Mouse (Mus musculus): Measurements from ENCODE around the gene Tmem72. TPM values are rescaled to one million over a fixed set of nuclear protein-coding genes. Genes with fewer than 3 reads are reported as not detected.

Gene Tmem72
- under 1 TPM; 0.04 to 0.05 TPM for polyA plus RNA-seq (2017; shearing (Covaris generic))

DNA sequence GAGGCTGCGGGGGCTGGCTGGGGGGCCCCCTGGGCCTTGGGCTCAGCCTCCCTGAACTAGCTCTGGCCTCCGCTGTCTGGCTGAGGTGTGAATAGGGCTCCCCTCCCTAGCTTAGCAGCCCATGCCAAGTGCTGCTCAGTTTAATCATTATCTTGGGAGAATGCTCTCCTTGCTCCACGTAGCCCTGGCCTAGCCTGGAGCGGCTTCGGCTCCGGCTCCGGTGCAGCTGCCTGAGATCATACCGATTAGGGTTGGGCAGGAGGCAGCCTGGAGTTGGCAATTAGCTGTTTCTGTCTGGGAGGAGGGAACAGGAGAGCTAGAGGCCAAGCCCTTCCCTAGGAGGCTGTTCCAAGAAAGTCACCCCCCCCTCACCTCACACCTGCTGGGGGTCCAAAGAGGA, at the start of gene Tmem72:
Tmem72 (minus strand) TSS at position 248 of the 400 bp plus-strand sequence.
- ATAC-seq = no peak

GRCm38 (mm10) chr6:116764524-116764923, 47.8 kb upstream of the Tmem72 start:
- ATAC-seq = no peak

GRCm38 (mm10) chr6:116762333-116762732, 45.6 kb upstream of the Tmem72 start:
- no peak for ATAC-seq

GRCm38 (mm10) chr6:116760181-116760580, 43.5 kb upstream of the Tmem72 start:
- ATAC-seq = no peak

DNA sequence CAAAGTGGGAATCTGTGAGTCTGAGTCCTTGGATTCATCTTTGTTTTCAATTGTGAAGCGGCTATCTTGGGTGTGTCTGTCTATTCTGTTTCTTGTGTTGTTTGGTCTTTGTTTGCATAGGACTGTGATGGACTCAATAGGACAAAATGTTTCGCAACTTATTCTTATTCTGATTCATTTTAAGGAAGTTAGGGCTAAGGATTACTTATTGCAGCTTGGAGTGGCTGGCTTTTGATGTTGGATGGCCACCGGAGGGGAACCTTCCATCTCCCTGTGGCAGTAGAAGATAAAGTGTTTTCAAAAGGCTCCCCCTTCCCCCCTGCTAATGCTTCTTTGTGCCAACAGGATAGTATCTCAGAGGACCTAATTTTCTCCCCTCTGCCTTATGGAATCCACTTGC, 39.7 kb upstream of the Tmem72 start:
- ATAC-seq = no peak

- ATAC-seq = no peak
Observed at GRCm38 (mm10) chr6:116738046-116738445, 21.3 kb upstream of the Tmem72 start.

DNA sequence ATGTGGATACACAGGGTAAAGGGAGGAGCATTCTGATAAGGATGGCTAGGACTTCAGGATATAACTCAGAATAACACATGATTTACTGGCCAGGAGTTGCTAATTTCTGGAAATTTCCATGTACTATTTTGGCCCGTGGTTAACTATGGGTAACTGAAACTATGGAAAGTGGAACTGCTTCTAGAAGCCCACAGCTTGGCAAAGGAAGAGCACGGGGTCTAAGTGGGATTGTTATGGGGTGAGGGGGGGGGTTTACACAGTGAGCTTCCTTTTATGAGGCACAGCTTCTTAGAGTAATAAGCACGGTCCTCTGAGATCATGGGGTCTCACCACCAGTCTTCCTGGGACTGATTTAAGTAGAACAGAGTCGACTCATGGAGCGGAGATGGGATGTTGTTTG, 18.6 kb upstream of the Tmem72 start:
- ATAC-seq = no peak

- no peak for ATAC-seq
Observed at GRCm38 (mm10) chr6:116733577-116733976, 16.9 kb upstream of the Tmem72 start.

GRCm38 (mm10) chr6:116724489-116725160, 7.9 kb upstream of the Tmem72 start:
- no peak for ATAC-seq

DNA sequence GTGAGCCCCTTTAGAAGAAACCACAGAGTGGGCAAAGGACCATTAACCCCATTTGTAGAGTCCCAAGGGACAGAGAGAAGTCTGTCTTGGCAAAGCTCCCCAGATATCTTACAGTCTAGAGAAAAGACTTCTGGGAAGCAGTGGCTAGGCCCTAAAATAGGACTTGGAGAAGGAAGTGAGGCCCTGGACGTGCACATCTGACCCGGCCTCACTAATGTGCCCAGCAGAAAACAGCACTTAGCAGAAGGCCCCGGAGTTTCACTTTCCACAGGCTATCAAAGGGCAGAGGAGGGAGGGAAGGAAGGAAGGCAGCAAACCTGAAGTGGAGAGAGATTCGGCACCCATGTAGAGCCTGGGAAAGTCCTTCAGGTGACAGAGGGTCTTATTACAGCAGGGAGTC, 2.2 kb upstream of the Tmem72 start:
- ATAC-seq = no peak

DNA sequence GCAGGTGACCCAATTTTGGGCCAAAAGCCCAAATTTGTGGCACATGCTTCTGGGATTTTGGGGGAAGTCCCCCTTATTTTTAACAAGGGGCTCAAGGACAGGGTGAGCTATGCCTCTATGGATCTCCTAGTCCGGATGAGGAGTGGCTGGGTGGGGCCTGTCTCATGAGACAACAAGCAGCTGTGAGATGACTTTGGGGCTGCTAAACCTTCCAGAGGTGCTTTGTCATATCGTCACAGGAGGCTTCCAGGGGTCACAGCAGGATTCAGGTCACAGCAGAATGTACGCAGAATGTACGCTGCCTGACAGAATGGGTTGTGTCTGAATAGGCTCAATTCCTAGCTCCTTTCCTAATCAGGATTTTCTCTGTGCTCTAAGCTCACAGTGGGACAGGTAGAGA, 1.6 kb upstream of the Tmem72 start:
- no peak for ATAC-seq

GRCm38 (mm10) chr6:116717851-116718250, 1.1 kb upstream of the Tmem72 start:
- no peak for ATAC-seq

DNA sequence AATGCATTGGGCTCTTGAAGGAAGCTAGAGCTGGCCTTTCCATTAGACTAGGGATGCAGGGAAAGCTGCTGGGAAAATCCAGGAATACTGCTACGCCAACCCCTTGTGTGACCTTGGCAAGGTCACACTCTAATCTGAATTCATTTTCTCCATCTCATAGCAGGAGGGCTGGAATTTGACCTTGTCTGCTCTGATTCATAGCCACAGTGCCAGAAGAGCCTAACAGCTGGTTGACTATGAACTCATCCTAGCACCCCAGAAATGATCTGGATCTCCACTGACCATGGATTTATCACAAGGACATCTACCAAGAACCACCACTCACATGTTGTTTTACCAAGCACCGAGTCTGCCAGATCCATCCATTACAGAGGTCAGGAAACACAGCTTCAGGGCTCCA, 1.5 kb downstream of the Tmem72 start:
- no peak for ATAC-seq

- ATAC-seq = no peak
Observed at GRCm38 (mm10) chr6:116714576-116714975, 2.1 kb downstream of the Tmem72 start.

DNA sequence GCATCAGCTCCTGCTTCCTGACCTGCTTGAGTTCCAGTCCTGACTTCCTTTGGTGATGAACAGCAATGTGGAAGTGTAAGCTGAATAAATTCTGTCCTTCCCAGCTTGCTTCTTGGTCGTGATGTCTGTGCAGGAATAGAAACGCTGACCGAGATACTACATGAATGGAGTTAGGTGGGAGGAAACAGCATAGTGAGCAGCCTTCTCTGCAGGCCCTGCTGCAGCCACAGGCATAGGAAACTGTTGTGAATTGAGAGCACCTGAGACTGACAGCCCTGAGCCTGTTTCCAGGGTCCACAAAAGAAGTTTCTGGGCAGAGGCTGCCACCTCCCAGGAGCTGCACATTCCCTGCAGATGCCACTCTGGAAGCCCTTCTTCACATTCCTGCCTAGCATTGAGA, 2.7 kb downstream of the Tmem72 start:
- ATAC-seq = no peak

DNA sequence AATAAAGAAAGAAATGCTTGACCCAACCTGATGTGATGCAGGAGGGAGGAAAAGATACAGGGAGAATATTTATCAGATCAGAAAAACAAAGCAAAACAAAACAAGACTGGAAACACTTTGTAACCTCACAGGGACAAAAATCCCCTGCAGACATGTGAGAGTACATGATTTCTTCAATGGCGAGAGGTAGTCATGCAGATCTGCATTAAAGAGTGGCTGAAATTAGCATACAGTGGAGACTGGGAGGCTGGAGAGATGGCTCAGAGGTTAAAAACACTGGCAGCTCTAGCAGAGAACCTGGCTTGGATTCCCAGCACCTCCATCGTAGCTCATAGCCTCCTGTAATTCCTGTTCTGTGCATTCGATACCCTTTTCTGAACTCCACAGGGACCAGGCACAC, 4.2 kb downstream of the Tmem72 start:
- ATAC-seq = no peak

- no peak for ATAC-seq
Observed at GRCm38 (mm10) chr6:116712062-116712461, 4.7 kb downstream of the Tmem72 start.

DNA sequence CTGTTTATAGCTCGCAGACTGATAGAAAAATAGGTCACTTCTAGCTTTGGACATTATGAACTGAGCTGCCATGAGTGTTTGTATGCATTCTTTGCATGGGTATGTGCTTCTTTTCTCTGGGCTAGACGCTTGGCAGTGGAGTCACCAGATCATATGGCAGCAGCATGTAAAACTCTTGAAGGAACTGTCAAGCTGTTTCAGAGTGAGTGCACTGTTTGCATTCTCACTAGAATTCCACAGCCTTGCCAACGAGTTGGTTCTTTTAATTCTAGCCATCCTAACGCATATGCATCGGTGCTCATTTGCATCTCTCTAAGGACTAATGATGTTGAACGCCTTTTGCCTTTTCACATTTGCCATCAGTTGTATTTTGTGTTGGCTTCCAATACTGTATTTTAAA, 12.4 kb downstream of the Tmem72 start:
- no peak for ATAC-seq

- no peak for ATAC-seq
Observed at GRCm38 (mm10) chr6:116700821-116701220, 15.9 kb downstream of the Tmem72 start.

DNA sequence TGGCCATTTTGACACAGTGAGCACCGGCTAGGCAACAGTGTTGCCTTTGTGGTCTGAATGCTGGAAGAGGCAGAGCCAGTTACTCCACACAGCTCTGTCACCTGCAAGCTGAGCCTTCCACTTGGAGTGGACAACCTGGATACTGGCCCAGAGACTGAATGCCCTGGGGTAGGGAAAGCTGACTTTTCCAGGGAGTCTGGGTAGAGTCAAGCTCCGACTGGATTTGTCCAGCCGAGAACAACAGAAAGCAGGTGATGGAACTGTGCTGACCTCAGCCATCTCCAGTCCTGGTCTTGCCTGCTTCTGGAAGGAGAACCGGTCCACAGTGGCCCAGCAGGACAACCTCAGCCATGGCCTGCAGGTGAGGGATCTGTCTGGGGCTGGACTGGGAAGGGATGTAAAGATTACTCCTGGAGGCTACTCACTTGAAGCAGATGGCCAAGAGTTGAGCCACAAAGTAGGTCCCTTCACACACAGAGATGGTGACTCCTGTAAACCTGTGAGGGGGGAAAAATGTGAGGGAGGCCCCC, 18.8 kb downstream of the Tmem72 start:
- no peak for ATAC-seq

GRCm38 (mm10) chr6:116697413-116697812, 19.3 kb downstream of the Tmem72 start:
- ATAC-seq = no peak

GRCm38 (mm10) chr6:116694346-116694745, 22.4 kb downstream of the Tmem72 start:
- ATAC-seq = no peak

- ATAC-seq = no peak
Observed at GRCm38 (mm10) chr6:116693639-116694038, 23.1 kb downstream of the Tmem72 start.

DNA sequence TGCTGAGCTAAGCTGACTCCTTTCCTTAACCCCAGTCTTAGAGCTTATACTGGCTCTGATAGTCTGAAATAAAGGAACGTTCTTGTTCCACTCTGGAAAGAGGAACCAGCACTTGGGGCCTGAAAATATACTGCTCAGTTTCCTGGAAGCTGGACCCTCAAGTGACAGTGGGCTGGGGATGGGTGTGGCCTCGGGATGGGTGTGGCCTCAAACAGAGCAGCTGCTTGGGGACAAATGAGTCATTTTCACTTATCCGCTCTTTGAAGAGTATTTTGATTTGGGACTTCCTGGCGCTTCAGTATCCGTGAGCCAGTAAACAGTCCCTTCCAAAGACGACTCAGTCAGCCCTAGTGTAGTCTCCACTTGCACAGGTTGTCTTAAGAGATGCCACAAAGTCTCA, 34.4 kb downstream of the Tmem72 start:
- ATAC-seq = peak; percentile 51

Measured in CD4-positive, CD25-positive, alpha-beta regulatory T cell, adult 4 months (primary cell).